12 mouse cellular contexts compared by ENCODE assay signal in genomic region chr4:130668541-130668940, GRCm38 (mm10). TPM values are rescaled to one million over a fixed set of nuclear protein-coding genes. Genes with fewer than 3 reads are reported as not detected.
DNase-seq lines count a peak whose midpoint lies in the region; ATAC-seq and TF ChIP-seq lines count a peak whose summit lies in the region.
"Had no signal": no experiment of that assay in that cellular context is flagged by ENCODE, and none has a peak within 500 bp of the region (broad histone marks: within the 10 kb centered on the region; RNA-seq: fewer than 3 reads in every experiment).

No protein-coding gene starts in this region.

- no peak for ATAC-seq in hindbrain, embryonic 15.5 days (ENCODE audit: low FRiP score, low read depth)
- ATAC-seq in embryonic facial prominence, embryonic 13.5 days (ENCODE audit: insufficient number of reproducible peaks, insufficient read depth, low FRiP score, low TSS enrichment, low read depth) = no peak
- ATAC-seq in megakaryocyte progenitor cell, adult 5-6 weeks (replicated peaks; ENCODE audit: poor library complexity) = peak; percentile 35; the same call in 1 of the 2 replicates
- ATAC-seq: Patski had no signal

- DNase-seq in hindbrain, embryonic 10.5 days (ENCODE audit: low spot score) = no peak
- no peak for DNase-seq in Muller cell, postnatal 12 days (ENCODE audit: inconsistent ontology term)
- no peak for DNase-seq in spleen, postnatal 36 days (ENCODE audit: low spot score in 2 of 2)
- DNase-seq: adrenal gland, postnatal 25 days; cerebellum, adult 18-20 months; lung, postnatal 4 days; thymus, postnatal 25 days had no signal

- 57% methylated on average over 2 of the region's 2 CpGs for WGBS in hindbrain, embryonic 15.5 days
- 69% methylated on average over 2 of the region's 2 CpGs for WGBS in hindbrain, embryonic 10.5 days
- 53% methylated on average over 2 of the region's 2 CpGs for WGBS in embryonic facial prominence, embryonic 13.5 days

- no peak overlapping the region for H3K27ac ChIP-seq in hindbrain, embryonic 15.5 days (replicated peaks)
- H3K27ac ChIP-seq in hindbrain, embryonic 10.5 days = no peak overlapping the region
- H3K27ac ChIP-seq in ES-Bruce4 (ENCODE audit: insufficient read depth, low read length) = no peak overlapping the region
- no peak overlapping the region for H3K27ac ChIP-seq in embryonic facial prominence, embryonic 13.5 days

- peak overlapping the region; percentile 28; the same call in 1 of the 2 replicates for H3K4me2 ChIP-seq in hindbrain, embryonic 15.5 days
- H3K4me2 ChIP-seq in embryonic facial prominence, embryonic 13.5 days = 0 out of 2 replicates have a peak overlapping the region, but pooled peaks have one; percentile 16

- peaks cover 57% of the 10 kb centered on the region for H3K4me1 ChIP-seq in hindbrain, embryonic 15.5 days (replicated peaks)
- H3K4me1 ChIP-seq in hindbrain, embryonic 10.5 days (replicated peaks) = peaks cover 38% of the 10 kb centered on the region
- peaks cover 4% of the 10 kb centered on the region for H3K4me1 ChIP-seq in ES-Bruce4 (ENCODE audit: control insufficient read depth, insufficient read depth, low read length)
- H3K4me1 ChIP-seq in embryonic facial prominence, embryonic 13.5 days = peaks cover 33% of the 10 kb centered on the region

- no peaks in the 10 kb centered on the region for H3K27me3 ChIP-seq in hindbrain, embryonic 15.5 days
- H3K27me3 ChIP-seq in hindbrain, embryonic 10.5 days (ENCODE audit: insufficient read depth, poor library complexity, severe bottlenecking) = no peaks in the 10 kb centered on the region
- H3K27me3 ChIP-seq in ES-Bruce4 (ENCODE audit: control insufficient read depth, insufficient read depth, low read length, poor library complexity, severe bottlenecking) = no peaks in the 10 kb centered on the region
- H3K27me3 ChIP-seq in embryonic facial prominence, embryonic 13.5 days = no peaks in the 10 kb centered on the region
- H3K27me3 ChIP-seq: Patski had no signal

- TF ChIP-seq POLR2A in ES-Bruce4 (IDR thresholded peaks at IDR 0.05; ENCODE audit: insufficient read depth, low read length) = no peak

- no peak for TF ChIP-seq CTCF in ES-Bruce4 (IDR thresholded peaks at IDR 0.05; ENCODE audit: low read depth, low read length)

- no peak overlapping the region for H3K9ac ChIP-seq in hindbrain, embryonic 15.5 days
- peak overlapping the region; percentile 53 for H3K9ac ChIP-seq in ES-Bruce4 (ENCODE audit: low read depth, poor library complexity, severe bottlenecking)
- H3K9ac ChIP-seq in embryonic facial prominence, embryonic 13.5 days = no peak overlapping the region

- peaks cover 25% of the 10 kb centered on the region for H3K36me3 ChIP-seq in hindbrain, embryonic 15.5 days
- H3K36me3 ChIP-seq in hindbrain, embryonic 10.5 days = peaks cover 70% of the 10 kb centered on the region
- peaks cover 63% of the 10 kb centered on the region for H3K36me3 ChIP-seq in ES-Bruce4 (ENCODE audit: control insufficient read depth, insufficient read depth, low read length, poor library complexity, severe bottlenecking)
- peaks cover 39% of the 10 kb centered on the region for H3K36me3 ChIP-seq in embryonic facial prominence, embryonic 13.5 days

- no peak for TF ChIP-seq EP300 in ES-Bruce4 (IDR thresholded peaks at IDR 0.05; ENCODE audit: insufficient read depth, low read depth, low read length)

- H3K4me3 ChIP-seq in hindbrain, embryonic 15.5 days = no peak overlapping the region
- H3K4me3 ChIP-seq in hindbrain, embryonic 10.5 days = no peak overlapping the region
- no peak overlapping the region for H3K4me3 ChIP-seq in ES-Bruce4 (ENCODE audit: low read depth, low read length)
- no peak overlapping the region for H3K4me3 ChIP-seq in embryonic facial prominence, embryonic 13.5 days

- no peaks in the 10 kb centered on the region for H3K9me3 ChIP-seq in hindbrain, embryonic 15.5 days
- H3K9me3 ChIP-seq in hindbrain, embryonic 10.5 days = no peaks in the 10 kb centered on the region
- no peaks in the 10 kb centered on the region for H3K9me3 ChIP-seq in ES-Bruce4 (replicated peaks; ENCODE audit: control insufficient read depth, insufficient read depth, low read length, poor library complexity, severe bottlenecking)
- H3K9me3 ChIP-seq in embryonic facial prominence, embryonic 13.5 days = no peaks in the 10 kb centered on the region

RNA-seq across cellular contexts. Expression of gene Pum1, which starts 5.4 kb away (rescaled TPM):
- 91.0 and 92.6 TPM in 2 replicates for polyA plus RNA-seq in hindbrain, embryonic 15.5 days (2015; fragmentation: Nextera tagmentation; extraction: Ambion mirVana)
- 103 and 118 TPM in 2 replicates for polyA plus RNA-seq in hindbrain, embryonic 10.5 days (2016; fragmentation: Nextera tagmentation; extraction: Ambion mirVana)
- 111 and 125 TPM in 2 replicates for polyA plus RNA-seq in ES-Bruce4 (2011; ENCODE audit: insufficient read depth, insufficient read length, low read depth, missing spikeins)
- 103 and 108 TPM in 2 replicates for polyA plus RNA-seq in embryonic facial prominence, embryonic 13.5 days (2015; fragmentation: Nextera tagmentation; extraction: Ambion mirVana)
- 60.2 and 61.5 TPM in 2 replicates for total RNA-seq in megakaryocyte progenitor cell, adult 5-6 weeks (2015)
- total RNA-seq in megakaryocyte progenitor cell, adult 5-6 weeks (2017) = 38.1 and 51.2 TPM in 2 replicates
